Mouse (Mus musculus) hindbrain, embryonic 13.5 days (tissue): Measurements from ENCODE around the gene Slc39a7. TPM values are rescaled to one million over a fixed set of nuclear protein-coding genes. Genes with fewer than 3 reads are reported as not detected.

Experiments used
- ATAC-seq: fragments of 200-750 bp; cut with Nextera tagmentation; 2 replicates; pipeline ENCODE4 v1.8.0; 2017; ENCODE audit warnings: moderate TSS enrichment; ENCODE audit not compliant: low FRiP score
- H3K27ac ChIP-seq: fragments of 300-500 bp; sonication (generic); 2 replicates; pipeline ENCODE4 v1.5.1; 2015; ENCODE audit warnings: inconsistent platforms, mild to moderate bottlenecking, moderate library complexity
- H3K27me3 ChIP-seq: fragments of 300-500 bp; sonication (generic); 2 replicates; pipeline ENCODE4 v1.6.1; 2015; ENCODE audit warnings: mild to moderate bottlenecking, inconsistent platforms
- H3K36me3 ChIP-seq: fragments of 300-500 bp; sonication (generic); 2 replicates; pipeline ENCODE4 v1.6.1; 2015; ENCODE audit warnings: mild to moderate bottlenecking, inconsistent platforms
- H3K4me1 ChIP-seq: fragments of 300-500 bp; sonication (generic); replicated peaks from 2 replicates; pipeline ENCODE4 v1.6.1; 2015; ENCODE audit warnings: inconsistent platforms
- H3K4me2 ChIP-seq: fragments of 300-500 bp; sonication (generic); 2 replicates; pipeline ENCODE4 v1.6.1; 2015; ENCODE audit warnings: inconsistent platforms, mild to moderate bottlenecking, moderate library complexity
- H3K4me3 ChIP-seq: fragments of 300-500 bp; sonication (generic); 2 replicates; pipeline ENCODE4 v1.5.1; 2015; ENCODE audit warnings: mild to moderate bottlenecking, inconsistent platforms
- H3K9ac ChIP-seq: fragments of 300-500 bp; sonication (generic); 2 replicates; pipeline ENCODE4 v1.6.1; 2015; ENCODE audit warnings: mild to moderate bottlenecking, inconsistent platforms
- H3K9me3 ChIP-seq: fragments of 300-500 bp; sonication (generic); 2 replicates; pipeline ENCODE4 v1.6.1; 2016; ENCODE audit warnings: inconsistent platforms
- WGBS: fragments of 180-500 bp; shearing (Covaris S2); methylation state at CpG from one replicate; pipeline ENCODE4 v1.1.7; 2015; 5-methylcytosine and 5-hydroxymethylcytosine counted together
- polyA plus RNA-seq: library from polyadenylated mRNA; unstranded; fragments of >200 nt; fragmentation: Nextera tagmentation; extraction: Ambion mirVana; gene quantifications from 2 replicates; pipeline ENCODE4 v1.2.1, GENCODE M21; 2015

The Slc39a7 gene
- polyA plus RNA-seq, 1 experiment from 2014 or later = 164 TPM

DNA sequence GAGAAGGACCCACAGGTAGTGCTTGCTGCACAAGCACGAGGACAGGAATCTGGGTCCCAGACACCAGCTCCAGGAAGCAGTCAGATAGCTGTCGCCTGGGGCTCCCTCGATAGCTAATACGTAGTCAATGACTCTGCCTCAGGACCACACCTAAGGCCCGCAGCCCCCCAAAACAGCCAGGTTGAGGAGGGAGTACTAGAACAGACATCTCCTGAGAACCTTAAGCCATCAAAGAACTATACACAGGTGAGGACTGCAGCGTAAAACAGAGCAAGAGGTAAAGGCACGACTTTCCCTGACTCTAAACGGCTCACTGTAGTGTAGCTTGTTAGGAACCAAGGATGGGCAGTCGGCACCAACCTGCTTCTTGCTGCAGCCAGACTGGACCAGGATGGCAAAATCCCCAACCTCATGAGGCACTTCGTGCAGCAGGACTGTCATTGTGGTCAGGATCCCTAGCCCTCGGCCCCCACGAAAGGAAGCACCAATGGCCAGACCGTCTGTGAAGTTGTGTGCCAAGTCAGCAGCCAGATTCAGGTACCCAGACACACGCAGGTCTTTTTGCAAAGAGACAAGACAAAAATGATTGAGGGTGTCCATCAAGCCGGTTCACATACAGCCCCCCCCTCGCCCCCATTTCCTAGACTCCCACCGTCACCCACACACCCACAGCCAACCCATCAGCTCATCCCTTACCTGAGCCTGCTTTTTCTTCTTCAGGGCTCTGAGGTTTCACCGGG, 2.2 kb downstream of the Slc39a7 start:
- peak overlapping the region; percentile 99 for H3K4me2 ChIP-seq
- peaks cover 77% of the 10 kb centered on the region for H3K4me1 ChIP-seq
- no peaks in the 10 kb centered on the region for H3K27me3 ChIP-seq
- H3K9ac ChIP-seq = peak overlapping the region; percentile 94; the same call in 1 of the 2 replicates
- peak overlapping the region; percentile 99; the same call in 1 of the 2 replicates for H3K27ac ChIP-seq
- ATAC-seq = no peak
- no peaks in the 10 kb centered on the region for H3K9me3 ChIP-seq
- H3K4me3 ChIP-seq = peak overlapping the region; percentile 85
- H3K36me3 ChIP-seq = peaks cover 26% of the 10 kb centered on the region
- WGBS = 89% methylated on average over 18 of the region's 18 CpGs

DNA sequence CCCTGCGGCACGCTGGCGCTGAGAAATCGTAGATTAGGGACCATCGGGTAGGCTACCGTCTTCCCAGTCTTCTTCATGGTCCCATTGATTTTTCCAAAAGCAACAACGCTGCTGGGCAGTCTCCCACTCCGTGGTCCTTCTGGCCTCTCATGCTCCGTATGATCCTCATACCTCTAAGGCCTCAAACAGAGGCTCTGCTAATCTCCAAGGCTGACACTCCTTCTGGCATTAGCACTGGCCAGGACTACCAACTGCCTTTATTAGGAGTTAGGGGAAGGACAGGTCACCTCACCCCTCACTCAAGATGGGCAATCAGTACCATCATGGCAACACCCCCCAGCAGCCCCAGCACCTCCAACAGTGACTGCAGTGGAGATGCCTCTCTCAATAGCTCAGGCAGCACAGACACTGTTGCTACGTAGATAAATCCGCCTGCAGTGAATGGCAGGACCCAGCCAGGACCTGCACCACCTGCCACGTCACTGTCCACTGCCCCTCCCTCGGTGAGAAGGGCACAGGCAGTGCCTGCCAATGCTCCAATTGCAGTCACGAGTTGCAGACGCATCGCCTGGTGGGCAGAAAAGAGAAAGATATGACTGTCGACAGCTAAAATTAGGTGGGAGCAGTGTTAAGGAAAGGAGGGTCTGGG, 2.9 kb downstream of the Slc39a7 start:
- Histone ChIP-seq H3K27ac (peak overlapping the region; percentile 99), H3K4me1 (peaks cover 76% of the 10 kb centered on the region), H3K36me3 (peaks cover 20% of the 10 kb centered on the region), H3K4me3 (peak overlapping the region; percentile 85), H3K27me3 (no peaks in the 10 kb centered on the region), H3K4me2 (peak overlapping the region; percentile 99), H3K9me3 (no peaks in the 10 kb centered on the region), H3K9ac (peak overlapping the region; percentile 20; the same call in 1 of the 2 replicates)
- ATAC-seq = no peak
- 51% methylated on average over 17 of the region's 17 CpGs for WGBS

DNA sequence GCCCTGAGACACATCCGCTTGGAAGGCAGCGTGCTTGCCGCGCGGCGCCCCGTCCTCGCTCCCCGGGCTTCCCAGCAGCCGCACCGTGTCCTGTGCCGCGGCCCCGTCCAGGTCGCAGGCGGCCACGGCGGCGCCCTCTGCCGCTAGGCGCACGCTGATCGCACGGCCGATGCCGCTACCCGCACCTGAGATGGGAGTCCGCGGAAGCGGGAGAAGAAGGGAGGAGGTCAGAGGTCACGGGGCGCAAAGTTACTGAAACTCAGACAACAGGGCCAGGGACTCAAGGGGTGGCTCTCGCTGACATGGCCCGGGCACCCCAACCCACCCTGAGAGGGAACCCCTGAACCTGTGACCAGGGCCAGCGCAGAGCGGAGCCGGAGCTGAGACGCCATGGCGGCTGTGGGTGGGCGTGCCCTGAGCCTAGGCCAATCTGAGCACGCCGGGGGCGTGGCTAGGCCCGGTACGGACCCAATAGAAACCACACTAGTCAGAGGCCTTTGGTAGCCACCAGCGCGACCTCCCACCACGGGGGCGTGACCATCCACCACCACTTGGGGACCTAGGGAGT, 3.7 kb downstream of the Slc39a7 start, which contains the start of gene H2-Ke6:
H2-Ke6 (minus strand) TSS at position 405 of the 568 bp plus-strand sequence.
- H3K27ac ChIP-seq = peak within 1 kb of the TSS; percentile 99
- under 1% methylated on average over 49 of the region's 49 CpGs for WGBS
- H3K9ac ChIP-seq = peak within 1 kb of the TSS; percentile 99
- peaks cover 25% of the 10 kb centered on the region for H3K36me3 ChIP-seq
- ATAC-seq = peak; percentile 58
- no peaks in the 10 kb centered on the region for H3K9me3 ChIP-seq
- peak within 1 kb of the TSS; percentile 85 for H3K4me3 ChIP-seq
- H3K4me2 ChIP-seq = peak within 1 kb of the TSS; percentile 99
- peaks cover 76% of the 10 kb centered on the region for H3K4me1 ChIP-seq
- no peaks in the 10 kb centered on the region for H3K27me3 ChIP-seq

DNA sequence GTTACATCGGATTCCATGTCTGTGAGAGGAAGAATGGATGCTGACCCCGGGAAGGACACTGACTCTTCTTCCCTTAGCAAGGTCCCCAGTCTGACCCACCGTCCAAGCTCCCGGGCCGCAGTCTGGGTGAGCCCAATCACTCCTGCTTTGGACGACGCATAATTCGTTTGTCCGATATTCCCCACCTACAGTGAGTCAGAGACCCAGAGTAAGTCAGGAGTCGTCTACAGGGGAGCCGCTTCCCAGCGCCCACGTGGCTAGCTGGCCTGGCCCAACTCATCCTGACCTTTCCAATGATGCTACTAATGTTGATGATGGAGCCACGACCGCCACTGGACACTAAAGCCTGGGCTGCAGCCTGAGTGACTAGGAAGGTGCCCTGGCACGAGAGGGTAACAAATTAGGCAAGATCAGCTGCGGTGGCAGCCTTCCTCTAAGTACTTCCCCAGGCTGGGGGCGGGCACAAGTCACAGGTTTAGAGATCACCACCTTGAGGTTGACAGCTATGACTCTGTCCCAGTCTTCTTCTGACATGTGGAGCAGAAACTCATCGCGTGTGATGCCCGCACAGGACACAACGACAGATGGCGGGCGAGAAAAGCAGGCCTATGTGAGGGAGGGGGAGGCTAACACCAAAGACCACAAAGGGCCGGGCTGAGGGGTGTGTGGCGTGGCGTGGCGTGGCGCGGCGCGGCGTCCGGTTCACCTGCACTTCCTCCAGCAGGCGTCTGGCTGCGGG, 4.4 kb downstream of the Slc39a7 start:
- no peak for ATAC-seq
- Histone ChIP-seq H3K9ac (peak overlapping the region; percentile 99), H3K4me3 (peak overlapping the region; percentile 83), H3K4me2 (peak overlapping the region; percentile 99), H3K4me1 (peaks cover 78% of the 10 kb centered on the region), H3K27me3 (no peaks in the 10 kb centered on the region), H3K27ac (peak overlapping the region; percentile 99), H3K9me3 (no peaks in the 10 kb centered on the region), H3K36me3 (peaks cover 31% of the 10 kb centered on the region)
- 2% methylated on average over 29 of the region's 36 CpGs for WGBS

DNA sequence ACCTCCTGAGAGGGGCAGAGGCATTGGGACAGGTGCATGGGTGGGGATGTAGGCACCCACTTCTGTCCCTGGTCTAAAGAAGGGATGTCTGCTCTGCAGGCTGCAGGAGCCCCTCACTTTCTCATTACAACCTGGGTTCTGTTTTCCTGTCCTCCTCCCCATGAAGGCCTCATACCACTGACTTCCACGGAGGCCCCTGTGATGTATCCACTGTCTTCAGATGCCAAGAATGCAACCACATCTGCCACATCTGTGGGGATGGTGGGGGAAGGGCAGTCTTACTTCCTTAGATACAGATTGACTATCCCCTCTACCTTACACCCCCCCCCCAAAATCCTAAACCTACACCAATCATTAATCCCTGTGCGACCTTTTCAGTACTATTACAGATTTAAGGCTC, 5.3 kb downstream of the Slc39a7 start:
- Histone ChIP-seq H3K27me3 (no peaks in the 10 kb centered on the region), H3K9ac (peak overlapping the region; percentile 99), H3K36me3 (peaks cover 40% of the 10 kb centered on the region), H3K4me3 (peak overlapping the region; percentile 83), H3K9me3 (no peaks in the 10 kb centered on the region), H3K4me1 (peaks cover 79% of the 10 kb centered on the region), H3K27ac (peak overlapping the region; percentile 99), H3K4me2 (peak overlapping the region; percentile 99)
- no peak for ATAC-seq
- WGBS = 17% methylated on average over 2 of the region's 2 CpGs

DNA sequence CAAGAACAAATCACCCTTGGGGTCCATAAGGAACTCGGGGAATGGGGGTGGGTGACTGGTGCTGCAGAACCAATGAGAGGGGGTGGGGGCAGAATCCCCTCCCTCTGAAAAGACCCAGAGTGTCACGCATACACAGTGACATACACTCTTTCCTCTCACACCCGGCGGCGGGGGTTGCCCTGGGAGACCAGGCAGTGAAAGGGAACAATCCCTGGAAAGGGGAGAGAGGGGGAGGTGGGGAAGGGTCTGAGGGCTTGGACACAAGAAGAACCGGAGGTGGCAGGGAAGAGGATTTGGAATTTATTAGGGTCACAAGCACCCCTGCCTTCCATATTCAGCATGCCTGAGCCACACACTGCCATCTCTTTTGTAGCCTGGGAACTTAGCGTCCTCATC, 5.7 kb downstream of the Slc39a7 start:
- H3K27ac ChIP-seq = peak overlapping the region; percentile 99
- H3K36me3 ChIP-seq = peaks cover 45% of the 10 kb centered on the region
- peak; percentile 14 for ATAC-seq
- H3K9me3 ChIP-seq = no peaks in the 10 kb centered on the region
- H3K9ac ChIP-seq = peak overlapping the region; percentile 99
- WGBS = 3% methylated on average over 7 of the region's 7 CpGs
- H3K4me1 ChIP-seq = peaks cover 77% of the 10 kb centered on the region
- H3K4me3 ChIP-seq = peak overlapping the region; percentile 83
- H3K27me3 ChIP-seq = no peaks in the 10 kb centered on the region
- H3K4me2 ChIP-seq = peak overlapping the region; percentile 99

DNA sequence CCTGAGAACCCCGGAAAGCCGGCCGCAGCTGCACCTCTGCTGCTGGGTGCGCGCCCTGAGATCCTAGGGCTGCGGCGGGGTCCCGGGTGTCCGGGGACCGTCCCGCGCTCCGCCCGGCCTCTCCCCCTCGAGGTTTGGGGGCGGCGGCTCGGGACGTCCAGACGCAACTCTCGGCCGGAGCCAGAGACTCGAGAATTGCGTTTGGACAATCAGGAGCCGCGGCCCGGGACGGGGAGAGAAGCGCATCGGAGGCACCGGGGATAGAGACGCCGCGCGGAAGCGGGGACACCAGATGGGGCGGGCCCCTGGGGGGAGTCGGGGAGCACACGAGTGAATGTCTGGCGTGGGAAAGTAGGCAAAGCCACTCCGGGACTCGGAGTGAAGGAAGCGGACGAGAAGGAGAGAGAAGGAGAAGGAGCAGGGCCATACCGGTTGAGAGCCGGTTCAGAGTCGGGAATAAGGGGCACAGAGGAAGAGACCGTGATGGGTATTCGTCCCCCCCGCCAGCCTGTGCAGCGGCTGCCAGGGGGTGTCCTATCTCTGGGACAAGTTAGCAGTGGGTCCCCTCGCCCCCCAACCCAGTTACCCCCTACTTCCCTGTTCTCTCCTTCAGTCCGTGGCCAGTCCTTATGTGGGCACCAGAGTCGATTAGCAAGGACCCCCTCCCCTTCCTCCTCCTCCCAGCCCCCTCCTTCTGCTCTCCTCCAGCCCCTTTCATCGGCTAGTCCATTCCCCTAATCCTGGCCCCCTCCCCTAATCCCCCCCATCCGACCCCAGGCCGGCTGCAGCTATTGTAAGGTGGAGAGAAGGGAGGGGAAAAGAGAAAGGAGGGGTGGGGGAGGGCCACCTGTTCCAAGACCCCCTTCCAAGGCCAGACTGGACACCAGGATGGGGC, 6.4 kb downstream of the Slc39a7 start:
- Histone ChIP-seq H3K36me3 (peaks cover 50% of the 10 kb centered on the region), H3K9ac (peak overlapping the region; percentile 99), H3K27ac (peak overlapping the region; percentile 99), H3K4me3 (peak overlapping the region; percentile 83), H3K4me1 (peaks cover 70% of the 10 kb centered on the region), H3K9me3 (no peaks in the 10 kb centered on the region), H3K27me3 (no peaks in the 10 kb centered on the region), H3K4me2 (peak overlapping the region; percentile 99)
- ATAC-seq = peak; percentile 12
- WGBS = under 1% methylated on average over 57 of the region's 57 CpGs

DNA sequence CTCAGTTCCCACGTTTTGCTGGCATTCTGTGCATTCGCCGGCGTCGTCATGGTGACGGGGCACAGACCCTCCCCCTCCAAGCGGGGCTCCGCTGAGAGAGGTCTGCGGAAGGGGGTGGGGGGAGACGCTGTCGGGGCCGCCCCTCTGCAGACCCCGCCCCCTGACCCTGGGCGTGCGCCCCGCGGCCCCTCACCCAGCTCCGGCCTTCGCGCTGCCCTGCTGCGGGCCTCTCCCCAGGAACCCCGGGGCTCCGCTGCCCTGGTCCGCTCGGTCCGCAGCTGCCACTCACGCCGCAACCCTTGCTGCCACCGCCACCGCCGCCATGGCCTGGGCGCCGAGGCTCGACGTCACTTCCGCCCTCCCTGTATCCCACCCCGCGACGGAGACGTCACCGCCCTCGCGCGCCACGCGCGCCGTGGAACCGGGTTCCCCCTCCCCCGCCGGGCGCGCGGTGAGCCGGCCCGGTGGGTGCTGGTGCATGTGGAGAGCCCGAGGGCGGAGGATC, 7.1 kb downstream of the Slc39a7 start, which contains the start of gene Ring1:
Ring1 (minus strand) TSS at position 364 of the 505 bp plus-strand sequence.
- Histone ChIP-seq H3K27me3 (no peaks in the 10 kb centered on the region), H3K4me2 (peak within 1 kb of the TSS; percentile 99), H3K36me3 (peaks cover 46% of the 10 kb centered on the region), H3K4me3 (peak within 1 kb of the TSS; percentile 83), H3K4me1 (peaks cover 63% of the 10 kb centered on the region), H3K27ac (peak within 1 kb of the TSS; percentile 99), H3K9ac (peak within 1 kb of the TSS; percentile 99), H3K9me3 (no peaks in the 10 kb centered on the region)
- WGBS = under 1% methylated on average over 43 of the region's 58 CpGs
- ATAC-seq = peak; percentile 76

DNA sequence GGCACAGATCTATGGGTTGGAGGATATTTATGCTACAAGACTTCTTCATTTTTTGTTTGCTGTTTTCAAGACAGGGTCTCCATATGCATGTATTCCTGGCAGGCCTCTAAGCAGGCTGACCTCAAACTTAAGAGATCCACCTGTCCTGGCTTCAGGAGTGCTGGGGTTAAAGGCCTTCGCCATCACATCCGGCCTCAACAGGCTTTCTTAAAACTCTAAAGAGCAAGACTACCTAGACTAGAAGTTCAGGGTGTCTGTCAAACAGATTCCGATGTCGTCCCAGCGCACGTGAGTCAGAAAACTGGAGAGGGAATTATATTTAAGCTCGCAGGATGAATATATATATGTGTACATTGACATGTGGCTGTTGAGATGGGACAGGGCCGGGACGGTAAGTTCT, 7.8 kb downstream of the Slc39a7 start:
- Histone ChIP-seq H3K4me1 (peaks cover 56% of the 10 kb centered on the region), H3K27me3 (no peaks in the 10 kb centered on the region), H3K27ac (peak overlapping the region; percentile 99), H3K9ac (peak overlapping the region; percentile 99), H3K4me2 (peak overlapping the region; percentile 99), H3K9me3 (no peaks in the 10 kb centered on the region), H3K36me3 (peaks cover 40% of the 10 kb centered on the region), H3K4me3 (peak overlapping the region; percentile 83)
- 66% methylated on average over 9 of the region's 9 CpGs for WGBS
- no peak for ATAC-seq

DNA sequence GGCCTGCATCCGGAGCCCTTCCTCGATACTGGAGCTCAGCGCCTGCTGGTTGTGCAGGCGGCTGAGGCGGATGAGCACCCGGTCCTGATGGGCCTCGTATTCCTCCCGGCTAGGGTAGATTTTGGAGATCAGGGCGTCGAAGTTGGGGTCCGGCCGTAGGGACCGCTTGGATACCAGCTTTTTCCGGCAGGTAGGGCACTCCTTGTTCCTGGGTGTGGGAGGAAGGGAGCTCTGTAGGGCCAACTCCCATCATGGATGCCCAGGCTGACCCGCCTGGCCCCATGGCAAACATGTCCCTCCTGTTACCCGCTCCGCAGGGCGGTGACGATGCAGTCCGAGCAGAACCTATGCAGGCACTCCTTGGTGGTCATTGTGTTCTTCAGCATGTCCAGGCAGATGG, 8.5 kb downstream of the Slc39a7 start:
- Histone ChIP-seq H3K9ac (no peak overlapping the region), H3K36me3 (peaks cover 35% of the 10 kb centered on the region), H3K4me1 (peaks cover 49% of the 10 kb centered on the region), H3K4me2 (no peak overlapping the region), H3K4me3 (no peak overlapping the region), H3K27me3 (no peaks in the 10 kb centered on the region), H3K27ac (no peak overlapping the region), H3K9me3 (no peaks in the 10 kb centered on the region)
- no peak for ATAC-seq
- 96% methylated on average over 20 of the region's 20 CpGs for WGBS

DNA sequence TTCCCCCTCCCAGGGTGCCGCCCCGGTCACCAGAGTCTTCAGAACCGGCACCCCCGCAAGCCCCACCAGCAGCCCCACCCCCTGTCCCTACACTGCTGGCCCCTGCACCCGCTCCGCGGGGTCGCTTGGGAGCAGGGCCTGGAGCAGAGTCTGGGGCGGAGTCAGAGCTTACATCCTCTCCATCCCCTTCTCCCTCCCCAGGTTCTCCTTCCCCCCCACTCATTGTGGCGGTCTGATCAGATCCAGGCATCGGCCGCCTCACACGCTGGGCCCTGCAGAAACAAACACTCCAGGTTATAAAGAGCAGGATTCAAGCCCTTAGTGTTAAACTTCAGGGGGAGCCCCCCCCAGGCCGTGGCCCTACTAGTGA, 9.1 kb downstream of the Slc39a7 start:
- 89% methylated on average over 14 of the region's 14 CpGs for WGBS
- ATAC-seq = no peak
- Histone ChIP-seq H3K36me3 (peaks cover 35% of the 10 kb centered on the region), H3K4me2 (no peak overlapping the region), H3K9ac (peak overlapping the region; percentile 19; the same call in 1 of the 2 replicates), H3K4me3 (no peak overlapping the region), H3K27me3 (no peaks in the 10 kb centered on the region), H3K9me3 (no peaks in the 10 kb centered on the region), H3K4me1 (peaks cover 45% of the 10 kb centered on the region), H3K27ac (no peak overlapping the region)
